Mouse (Mus musculus): ENCODE data around the gene Gm20388.

Gene Gm20388

GRCm38 (mm10) chr8:120167821-120168220 is 257.2 kb downstream of the Gm20388 start:
- DNase-seq (ENCODE audit: low spot score) = no peak

GRCm38 (mm10) chr8:120169119-120169518 is 258.5 kb downstream of the Gm20388 start:
- DNase-seq (ENCODE audit: low spot score) = no peak

GRCm38 (mm10) chr8:120173195-120173594 is 262.6 kb downstream of the Gm20388 start:
- DNase-seq (ENCODE audit: low spot score) = no peak

DNA sequence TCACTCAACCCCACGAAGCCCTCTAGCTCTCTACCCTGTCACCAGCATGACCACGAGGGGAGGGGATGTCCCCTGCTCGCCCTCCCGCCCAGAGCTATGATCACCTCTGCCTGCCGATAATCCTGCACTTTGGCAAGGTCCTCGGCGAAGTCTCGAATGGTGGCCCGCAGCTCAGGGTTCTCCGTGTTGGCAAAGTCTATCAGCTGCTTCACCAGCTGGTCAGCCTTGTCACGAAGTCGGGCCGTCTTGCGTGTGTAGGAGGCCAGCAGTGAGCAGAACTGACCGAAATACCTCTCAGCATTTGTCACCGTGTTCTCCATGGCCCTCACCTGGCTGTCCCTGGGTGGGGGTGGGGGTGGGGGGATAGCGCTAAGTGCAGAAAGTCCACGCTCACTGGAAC is 264.0 kb downstream of the Gm20388 start:
- no peak for DNase-seq (ENCODE audit: low spot score)

DNA sequence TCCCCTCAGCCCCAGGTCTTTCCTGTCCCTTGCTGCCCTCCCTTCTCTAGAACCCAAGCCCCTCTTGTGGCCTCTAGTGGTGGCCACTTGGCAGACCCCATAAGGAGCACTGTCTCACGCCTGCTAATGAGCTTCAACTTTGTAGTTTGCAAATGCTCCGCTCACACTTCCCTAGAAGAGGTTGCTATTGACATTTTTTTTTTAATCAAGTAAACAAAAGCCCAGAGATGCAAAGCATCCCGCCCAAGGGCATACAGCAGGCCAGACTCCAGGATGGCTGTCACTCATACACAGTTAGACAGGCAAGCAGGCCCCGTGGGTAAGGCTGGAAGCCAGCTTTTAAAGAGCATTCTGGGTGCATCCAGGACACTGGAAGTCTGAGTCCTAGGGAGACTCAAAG is 266.0 kb downstream of the Gm20388 start:
- DNase-seq (ENCODE audit: low spot score) = no peak

DNA sequence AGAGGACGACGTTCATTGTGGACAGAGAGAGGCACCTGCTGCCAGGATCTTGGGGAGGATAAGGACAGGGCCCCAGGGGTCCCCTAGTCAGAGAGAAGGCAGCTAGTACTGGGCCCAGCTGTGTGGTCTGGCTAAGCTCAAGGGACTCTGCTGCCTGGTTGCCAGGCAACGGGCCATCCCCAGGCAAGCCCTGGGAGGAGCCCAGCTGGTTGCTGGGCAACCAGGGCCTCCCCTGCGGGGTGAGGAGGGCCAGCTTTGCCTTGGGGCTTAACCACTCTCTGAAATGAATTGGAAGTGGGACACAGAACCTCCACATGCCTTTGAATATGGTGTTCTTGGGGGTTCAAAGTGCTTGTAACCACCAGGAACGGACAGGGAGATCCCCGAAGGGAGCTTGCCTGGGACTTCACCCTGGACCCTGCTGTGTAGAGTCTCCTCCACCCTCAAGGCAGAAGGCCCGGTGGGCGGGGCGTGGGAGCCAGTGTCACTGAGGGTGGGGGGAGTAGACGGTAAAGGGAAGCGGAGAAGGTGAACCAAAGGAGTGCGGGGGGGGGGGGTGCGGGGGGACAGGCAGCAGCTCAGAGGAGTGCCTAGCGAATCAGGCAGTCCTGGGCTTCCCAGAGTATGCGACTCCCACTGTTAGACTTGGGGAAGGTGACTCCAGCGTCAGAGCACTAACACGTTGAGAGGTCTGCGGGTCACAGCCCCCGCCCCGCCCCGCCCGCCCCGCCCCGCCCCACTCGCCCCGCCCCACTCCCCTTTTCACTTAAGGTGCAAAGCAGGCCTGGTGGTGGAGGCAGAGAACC is 266.9 kb downstream of the Gm20388 start, which contains the start of gene Fam92b:
Gene Fam92b, minus strand, starts transcription at position 149 of the 806 bp plus-strand sequence.
- DNase-seq (ENCODE audit: low spot score) = no peak

GRCm38 (mm10) chr8:120178124-120178514 is 267.5 kb downstream of the Gm20388 start:
- DNase-seq (ENCODE audit: low spot score) = no peak

DNA sequence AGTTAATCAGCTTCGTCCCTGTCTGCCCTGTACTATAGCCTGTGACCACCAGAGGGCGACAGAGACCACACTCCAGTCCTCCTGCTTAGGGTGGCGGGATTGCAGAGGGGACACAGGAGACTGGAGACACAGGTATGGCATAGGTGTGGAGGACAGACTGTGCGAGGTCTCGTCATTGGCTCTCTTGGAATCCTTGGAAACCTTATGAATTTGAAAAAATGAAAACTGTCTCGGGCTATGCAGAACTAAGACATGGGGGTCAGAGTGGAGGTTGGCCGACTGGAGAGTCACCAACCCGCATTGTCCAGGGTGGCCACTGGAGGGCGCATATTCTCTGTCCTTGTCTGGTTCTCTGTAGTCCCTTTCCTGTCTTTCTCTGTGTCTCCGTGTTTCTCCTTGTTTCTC is 268.4 kb downstream of the Gm20388 start:
- peak; percentile 90 for DNase-seq (ENCODE audit: low spot score)

GRCm38 (mm10) chr8:120180445-120180970 is 269.9 kb downstream of the Gm20388 start:
- no peak for DNase-seq (ENCODE audit: low spot score)

- no peak for DNase-seq (ENCODE audit: low spot score)
These were observed 270.6 kb downstream of the Gm20388 start for GRCm38 (mm10) chr8:120181274-120181673.

GRCm38 (mm10) chr8:120181861-120182414 is 271.3 kb downstream of the Gm20388 start:
- DNase-seq (ENCODE audit: low spot score) = no peak

GRCm38 (mm10) chr8:120184366-120184765 is 273.7 kb downstream of the Gm20388 start:
- no peak for DNase-seq (ENCODE audit: low spot score)

DNA sequence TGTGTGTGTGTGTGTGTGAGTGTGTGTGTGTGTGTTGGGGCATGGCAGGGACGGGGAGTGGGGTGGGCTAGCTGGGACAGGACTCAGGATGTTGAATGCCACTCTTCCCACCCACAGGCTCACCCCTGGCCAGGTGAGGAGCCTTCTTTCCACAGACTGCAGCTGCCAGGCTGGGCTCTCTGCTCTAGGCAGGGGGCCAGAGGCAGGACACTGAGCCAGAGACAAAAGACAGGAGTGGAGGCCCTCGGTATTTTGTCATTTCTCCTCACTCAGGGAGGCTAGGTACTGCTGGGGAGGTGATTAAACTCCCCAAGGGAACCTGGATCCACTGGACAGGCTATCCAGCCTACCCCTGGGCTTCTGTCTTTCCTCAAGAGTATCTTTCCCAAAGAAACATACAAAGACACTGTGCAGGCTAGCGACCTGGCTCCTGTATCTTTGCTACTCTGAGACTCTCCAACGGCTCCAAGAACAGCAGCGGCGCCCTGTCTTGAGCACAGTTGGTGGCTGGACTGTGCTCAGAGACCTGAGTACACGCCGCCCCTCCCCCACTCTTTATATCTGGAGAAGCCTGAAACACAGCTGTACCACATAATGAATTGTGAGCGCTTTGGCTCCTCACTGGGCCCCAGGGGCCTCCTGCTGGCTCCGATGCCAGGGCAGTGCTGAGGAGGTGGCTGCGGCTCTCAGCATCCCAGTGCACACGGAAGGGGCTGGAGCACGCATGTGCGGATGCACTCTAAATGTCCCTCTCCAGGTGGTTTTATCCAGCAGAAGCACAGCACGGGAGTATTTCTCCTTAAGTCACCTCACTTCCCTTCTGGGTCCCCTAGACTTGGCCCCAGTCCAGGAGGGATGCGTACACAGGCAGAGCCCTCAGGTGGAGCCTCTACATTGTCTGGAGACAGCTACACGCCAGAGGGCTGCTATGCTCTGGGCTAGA is 274.5 kb downstream of the Gm20388 start:
- DNase-seq (ENCODE audit: low spot score) = no peak

- DNase-seq (ENCODE audit: low spot score) = no peak
These were observed 275.8 kb downstream of the Gm20388 start for GRCm38 (mm10) chr8:120186454-120186853.

DNA sequence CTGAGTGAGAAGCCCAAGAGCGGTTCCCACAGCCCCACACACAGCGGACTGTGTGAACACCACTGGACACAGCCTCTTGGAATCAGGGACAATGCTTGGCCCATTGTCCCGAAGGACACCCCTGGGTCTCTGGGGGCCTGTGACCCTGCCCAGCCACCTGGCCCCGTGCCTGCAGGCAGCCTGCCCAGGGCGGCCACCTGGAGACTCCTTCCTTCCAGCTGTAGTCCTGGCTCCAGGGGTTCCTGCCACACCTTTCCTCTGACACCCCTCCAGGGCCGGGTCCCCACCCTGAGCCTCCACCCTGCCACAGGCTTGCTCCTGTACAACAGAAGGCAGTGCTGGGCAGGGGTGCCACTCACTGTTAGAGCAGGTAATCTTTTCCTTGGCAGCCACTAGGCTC is 277.9 kb downstream of the Gm20388 start:
- DNase-seq (ENCODE audit: low spot score) = no peak

- DNase-seq (ENCODE audit: low spot score) = no peak
These were observed 278.8 kb downstream of the Gm20388 start for GRCm38 (mm10) chr8:120189440-120189839.

DNA sequence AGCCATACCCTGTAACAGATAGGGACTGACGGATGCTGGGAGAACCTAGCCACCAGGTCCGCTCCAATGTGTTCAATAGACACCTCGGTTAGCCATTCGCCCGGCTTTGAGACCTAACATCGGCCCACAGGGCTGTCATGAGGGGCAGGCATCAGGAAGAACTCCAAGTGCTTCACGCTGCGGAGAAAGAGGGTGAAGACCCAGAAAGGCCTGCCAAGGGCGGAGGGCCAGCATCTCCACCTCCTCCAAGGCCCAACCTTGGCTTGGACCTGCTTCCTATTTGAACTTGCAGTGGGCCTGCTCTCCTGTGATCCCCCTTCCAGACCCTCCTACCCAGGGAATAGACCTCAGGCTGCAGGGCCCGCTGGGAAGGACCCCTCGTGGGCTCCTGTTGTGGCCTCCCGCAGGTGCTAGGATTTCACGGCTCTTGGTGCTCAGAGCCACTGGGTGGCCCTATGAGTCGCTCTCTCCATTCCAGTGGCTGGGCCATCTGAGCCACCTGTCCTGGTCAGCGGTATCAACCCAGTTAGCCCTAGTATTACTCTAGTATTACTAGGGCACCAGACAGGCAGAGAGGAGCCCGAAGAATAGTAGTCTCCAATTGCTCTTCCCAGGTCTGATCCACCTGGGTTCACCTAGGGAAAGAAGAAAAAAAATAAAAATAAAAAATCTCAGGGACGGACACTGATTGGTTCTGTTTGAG is 279.6 kb downstream of the Gm20388 start:
- no peak for DNase-seq (ENCODE audit: low spot score)

GRCm38 (mm10) chr8:120190810-120191413 is 280.3 kb downstream of the Gm20388 start:
- DNase-seq (ENCODE audit: low spot score) = peak; percentile 87

DNA sequence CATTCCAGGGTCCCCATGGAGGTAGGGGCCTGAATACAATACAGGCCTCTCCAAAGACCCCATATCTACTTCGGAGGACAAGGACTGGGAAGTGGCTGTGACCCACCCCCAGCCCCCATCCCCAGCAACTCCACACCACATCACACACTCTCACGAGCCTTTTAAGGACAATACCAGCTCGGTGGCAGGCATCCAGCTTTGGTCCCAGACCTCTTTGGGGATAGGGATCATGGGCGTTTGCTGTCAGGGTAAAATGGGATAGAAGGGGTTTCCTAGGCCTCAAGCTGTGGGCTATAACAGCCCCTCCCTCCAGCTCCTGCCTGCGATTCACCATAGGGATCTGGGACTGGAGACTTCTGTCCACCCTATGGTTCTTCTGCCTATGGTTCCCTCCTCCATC is 281.0 kb downstream of the Gm20388 start:
- DNase-seq (ENCODE audit: low spot score) = no peak

- DNase-seq (ENCODE audit: low spot score) = no peak
These were observed 281.5 kb downstream of the Gm20388 start for GRCm38 (mm10) chr8:120192118-120192517.

GRCm38 (mm10) chr8:120201351-120201750 is 290.7 kb downstream of the Gm20388 start:
- DNase-seq (ENCODE audit: low spot score) = no peak

All from urinary bladder, postnatal 25 days (tissue).